8 mouse cellular contexts compared by ENCODE assay signal in genomic region chr8:106871328-106871926, GRCm38 (mm10). TPM values are rescaled to one million over a fixed set of nuclear protein-coding genes. Genes with fewer than 3 reads are reported as not detected.
DNase-seq lines count a peak whose midpoint lies in the region; ATAC-seq lines count a peak whose summit lies in the region.

No protein-coding gene starts in this region.

- H3K9ac ChIP-seq in kidney, embryonic 16.5 days (replicated peaks; ENCODE audit: low read length) = peak overlapping the region; percentile 65
- peak overlapping the region; percentile 45; the same call in 1 of the 2 replicates for H3K9ac ChIP-seq in neural tube, embryonic 11.5 days (ENCODE audit: low read length)

- ATAC-seq in kidney, embryonic 16.5 days (ENCODE audit: low FRiP score, low TSS enrichment) = peak; percentile 24
- ATAC-seq in neural tube, embryonic 11.5 days (ENCODE audit: insufficient read depth, low FRiP score, low TSS enrichment) = peak; percentile 42

- H3K4me3 ChIP-seq in kidney, embryonic 16.5 days (ENCODE audit: low read length) = peak overlapping the region; percentile 62
- H3K4me3 ChIP-seq in neural tube, embryonic 11.5 days (ENCODE audit: low read depth, low read length) = peak overlapping the region; percentile 43

- H3K4me2 ChIP-seq in kidney, embryonic 16.5 days (replicated peaks; ENCODE audit: low read depth, low read length) = peak overlapping the region; percentile 96
- peak overlapping the region; percentile 85 for H3K4me2 ChIP-seq in neural tube, embryonic 11.5 days (ENCODE audit: low read depth)

- peaks cover 8% of the 10 kb centered on the region; the same call in 1 of the 2 replicates for H3K27me3 ChIP-seq in kidney, embryonic 16.5 days (ENCODE audit: insufficient read depth, low read length)
- H3K27me3 ChIP-seq in neural tube, embryonic 11.5 days (ENCODE audit: control insufficient read depth, insufficient read depth, low read length) = peaks cover 37% of the 10 kb centered on the region

- H3K27ac ChIP-seq in kidney, embryonic 16.5 days (ENCODE audit: low read length) = no peak overlapping the region
- H3K27ac ChIP-seq in neural tube, embryonic 11.5 days (ENCODE audit: low read depth, low read length) = no peak overlapping the region

- WGBS in kidney, embryonic 16.5 days = 0% methylated on average over 15 of the region's 15 CpGs
- under 1% methylated on average over 15 of the region's 15 CpGs for WGBS in neural tube, embryonic 11.5 days

- peaks cover 24% of the 10 kb centered on the region for H3K4me1 ChIP-seq in kidney, embryonic 16.5 days (ENCODE audit: insufficient read depth, low read length)
- H3K4me1 ChIP-seq in neural tube, embryonic 11.5 days (ENCODE audit: control insufficient read depth, insufficient read depth, low read length) = peaks cover 11% of the 10 kb centered on the region

- peak; percentile 20 for DNase-seq in adrenal gland, postnatal 25 days
- no peak for DNase-seq in adrenal gland, postnatal 14 days
- peak; percentile 22 for DNase-seq in right cerebral cortex, postnatal 4 days
- DNase-seq in right cerebral cortex, postnatal 36 days (ENCODE audit: low spot score in 2 of 2) = no peak
- DNase-seq in neural tube, embryonic 11.5 days (ENCODE audit: low spot score) = peak; percentile 36
- DNase-seq in right cerebral cortex, postnatal 14 days = no peak
- DNase-seq in gastrocnemius, adult 18-20 months (ENCODE audit: low spot score) = no peak

- H3K36me3 ChIP-seq in kidney, embryonic 16.5 days (ENCODE audit: insufficient read depth, low read length) = peaks cover 10% of the 10 kb centered on the region
- H3K36me3 ChIP-seq in neural tube, embryonic 11.5 days (ENCODE audit: control insufficient read depth, insufficient read depth, low read length) = no peaks in the 10 kb centered on the region

- no peaks in the 10 kb centered on the region for H3K9me3 ChIP-seq in kidney, embryonic 16.5 days (ENCODE audit: low read length)
- no peaks in the 10 kb centered on the region for H3K9me3 ChIP-seq in neural tube, embryonic 11.5 days (ENCODE audit: control insufficient read depth, low read length)

RNA-seq across cellular contexts. Expression of gene Has3, which starts 1.4 kb away (rescaled TPM):
- 0.33 and 0.55 TPM in 2 replicates for total RNA-seq in adrenal gland, postnatal 25 days (2021)
- total RNA-seq in adrenal gland, postnatal 14 days (2021) = 0.83 and 1.0 TPM in 2 replicates
- polyA plus RNA-seq in kidney, embryonic 16.5 days (2015; fragmentation: Nextera tagmentation; extraction: Ambion mirVana) = 1.5 and 1.6 TPM in 2 replicates
- polyA plus RNA-seq in neural tube, embryonic 11.5 days (2014; fragmentation: Nextera tagmentation; extraction: Ambion mirVana) = 0.09 and 0.28 TPM in 2 replicates
- total RNA-seq in gastrocnemius, adult 18-20 months (2021) = under 1 TPM; 0.37 to 0.57 TPM

RNA-seq across cellular contexts. Expression of gene Utp4, which starts 22.0 kb away (rescaled TPM):
- total RNA-seq in adrenal gland, postnatal 25 days (2021) = 39.6 and 47.2 TPM in 2 replicates
- total RNA-seq in adrenal gland, postnatal 14 days (2021) = 47.2 and 49.9 TPM in 2 replicates
- 84.3 and 91.4 TPM in 2 replicates for polyA plus RNA-seq in kidney, embryonic 16.5 days (2015; fragmentation: Nextera tagmentation; extraction: Ambion mirVana)
- 71.7 and 80.0 TPM in 2 replicates for polyA plus RNA-seq in neural tube, embryonic 11.5 days (2014; fragmentation: Nextera tagmentation; extraction: Ambion mirVana)
- 10 to 100 TPM; 20.7 to 21.8 TPM for total RNA-seq in gastrocnemius, adult 18-20 months (2021)

Comparison
In these comparisons a context has a peak if more than half of its experiments do, and no peak if none do; other contexts are left out.
1. DNase-seq: peak in adrenal gland, postnatal 25 days (single experiment), right cerebral cortex, postnatal 4 days (single experiment) and neural tube, embryonic 11.5 days (single experiment); none in adrenal gland, postnatal 14 days (single experiment), right cerebral cortex, postnatal 36 days (0 of 2), right cerebral cortex, postnatal 14 days (single experiment) and gastrocnemius, adult 18-20 months (single experiment).